Mouse (Mus musculus) left cerebral cortex, adult 6 months (tissue): ENCODE results near the gene Ttc32. TPM values are rescaled to one million over a fixed set of nuclear protein-coding genes. Genes with fewer than 3 reads are reported as not detected.

ENCODE experiments used
- long read RNA-seq, 2 experiments: library from polyadenylated mRNA; unstranded; transcript quantifications; one replicate each; pipeline ENCODE4 v2.0.0; 2019 to 2020
- polyA plus RNA-seq: library from polyadenylated mRNA; unstranded; fragments of <200 nt; fragmentation: Nextera tagmentation; gene quantifications from 2 replicates; pipeline ENCODE4 v1.2.3, GENCODE M21; 2021

Gene Ttc32
- 7.3 and 9.8 TPM in 2 replicates for polyA plus RNA-seq
- long read RNA-seq, experiment 1, partial matches to known transcripts, result 0 of 1 reads
- long read RNA-seq, experiment 1, other reads (novel, unspliced or antisense), result 0 of 1 reads
- long read RNA-seq, experiment 2, transcript Ttc32-201 (3 exons, 1,000 nt), result major isoform, 8 of 8 reads
- long read RNA-seq, experiment 2, partial matches to known transcripts, result 0 of 8 reads
- long read RNA-seq, experiment 2, other reads (novel, unspliced or antisense), result 0 of 8 reads

GRCm38 (mm10) chr12:9029888-9030723, at the start of gene Ttc32:
Ttc32 (plus strand) TSS chr12:9029997.

Other genes starting within 250 kb of the Ttc32 start
- 114 and 136 TPM in 2 replicates for gene Laptm4a, start 108.3 kb upstream of the Ttc32 start, polyA plus RNA-seq
- 0.04 TPM in 1 of 2 replicates, not detected in the other for gene Matn3, start 82.1 kb upstream of the Ttc32 start, polyA plus RNA-seq
- gene Wdr35, start 56.1 kb upstream of the Ttc32 start, polyA plus RNA-seq, result 24.8 and 25.5 TPM in 2 replicates